Mouse (Mus musculus) layer of hippocampus, adult 8-10 months (tissue): Measurements from ENCODE around the gene Dthd1. TPM values are rescaled to one million over a fixed set of nuclear protein-coding genes. Genes with fewer than 3 reads are reported as not detected.

Source experiments
- DNase-seq, 2 experiments: peaks; one replicate each; pipeline ENCODE4 v3.0.0; 2022; ENCODE audit warnings: low spot score in 2 of 2
- total RNA-seq, 4 experiments: library from RNA; stranded (reverse); gene quantifications; 2 replicates each; pipeline ENCODE4 v1.2.4; 2022

Gene Dthd1
- total RNA-seq, result under 1 TPM in 3 of 4 experiments, not detected in 1; 0.12 to 0.40 (median 0.31) TPM

DNA sequence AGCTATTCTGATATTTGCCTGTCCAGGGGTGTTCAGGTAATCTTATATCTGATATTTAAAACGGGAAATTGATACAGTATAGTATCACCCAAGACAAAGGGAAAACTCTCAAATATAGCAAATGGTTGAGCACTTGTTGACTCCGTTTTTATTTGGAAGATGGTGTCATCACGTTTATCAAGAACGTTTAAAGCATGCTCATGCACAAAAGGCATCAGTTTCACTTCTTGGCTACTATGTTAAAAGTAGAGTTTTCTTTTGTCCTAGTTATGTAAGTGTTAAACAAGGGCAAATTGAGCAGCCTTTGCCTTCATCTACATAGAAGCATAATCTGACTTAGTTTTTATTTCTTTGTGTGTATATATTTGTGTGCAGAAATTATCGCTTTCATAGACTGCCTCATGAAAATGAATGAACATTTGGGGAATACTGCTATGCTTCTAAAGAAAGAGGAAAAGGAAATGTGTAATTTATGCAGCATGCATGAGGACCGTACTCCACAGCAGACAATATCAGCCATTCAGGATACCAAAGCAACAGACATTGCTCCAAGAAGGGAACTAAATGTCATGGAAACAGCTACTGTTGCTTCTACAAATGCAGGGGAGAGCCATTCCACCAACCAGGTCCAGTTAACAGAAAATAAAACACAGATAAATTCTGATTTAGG is at the start of gene Dthd1:
Gene Dthd1, plus strand, starts transcription at position 422 of the 670 bp plus-strand sequence.
- peak; percentile 4 to 19 for DNase-seq

DNA sequence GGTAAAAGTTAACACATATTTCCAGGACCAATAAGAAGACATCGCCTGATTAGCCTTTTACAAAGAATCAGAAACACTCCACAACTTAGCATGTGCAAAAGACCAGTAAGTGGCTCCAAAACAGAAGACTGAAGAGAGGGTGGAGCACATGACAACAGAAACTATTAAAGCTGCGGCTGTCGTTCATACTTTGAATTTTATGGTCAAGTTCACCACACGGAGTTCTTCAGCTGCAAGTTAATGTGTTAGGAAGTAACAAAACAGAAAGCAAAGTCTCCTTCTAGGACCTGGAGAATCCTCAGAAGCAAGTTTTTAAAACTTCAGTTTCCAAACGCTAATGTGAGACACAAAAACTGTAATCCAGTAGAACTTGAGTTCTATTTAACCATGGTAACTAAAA is 49.5 kb upstream of the Dthd1 start:
- DNase-seq, result no peak

DNA sequence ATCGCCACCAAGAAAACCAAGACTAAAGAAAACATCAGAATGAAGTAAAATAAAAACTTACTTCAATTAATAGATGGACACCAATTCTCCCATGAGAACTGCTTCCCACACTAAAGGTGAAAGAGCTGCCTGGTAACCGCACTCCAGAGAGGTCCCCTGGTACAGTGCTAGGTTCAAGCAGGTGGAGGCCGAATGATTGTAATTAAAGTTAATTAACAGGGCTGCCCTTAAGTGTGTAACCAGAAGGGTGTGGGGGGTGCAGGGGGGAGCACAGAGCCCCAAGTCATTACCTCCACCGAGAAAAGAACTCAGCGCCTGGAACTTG is 48.2 kb upstream of the Dthd1 start:
- no peak for DNase-seq

DNA sequence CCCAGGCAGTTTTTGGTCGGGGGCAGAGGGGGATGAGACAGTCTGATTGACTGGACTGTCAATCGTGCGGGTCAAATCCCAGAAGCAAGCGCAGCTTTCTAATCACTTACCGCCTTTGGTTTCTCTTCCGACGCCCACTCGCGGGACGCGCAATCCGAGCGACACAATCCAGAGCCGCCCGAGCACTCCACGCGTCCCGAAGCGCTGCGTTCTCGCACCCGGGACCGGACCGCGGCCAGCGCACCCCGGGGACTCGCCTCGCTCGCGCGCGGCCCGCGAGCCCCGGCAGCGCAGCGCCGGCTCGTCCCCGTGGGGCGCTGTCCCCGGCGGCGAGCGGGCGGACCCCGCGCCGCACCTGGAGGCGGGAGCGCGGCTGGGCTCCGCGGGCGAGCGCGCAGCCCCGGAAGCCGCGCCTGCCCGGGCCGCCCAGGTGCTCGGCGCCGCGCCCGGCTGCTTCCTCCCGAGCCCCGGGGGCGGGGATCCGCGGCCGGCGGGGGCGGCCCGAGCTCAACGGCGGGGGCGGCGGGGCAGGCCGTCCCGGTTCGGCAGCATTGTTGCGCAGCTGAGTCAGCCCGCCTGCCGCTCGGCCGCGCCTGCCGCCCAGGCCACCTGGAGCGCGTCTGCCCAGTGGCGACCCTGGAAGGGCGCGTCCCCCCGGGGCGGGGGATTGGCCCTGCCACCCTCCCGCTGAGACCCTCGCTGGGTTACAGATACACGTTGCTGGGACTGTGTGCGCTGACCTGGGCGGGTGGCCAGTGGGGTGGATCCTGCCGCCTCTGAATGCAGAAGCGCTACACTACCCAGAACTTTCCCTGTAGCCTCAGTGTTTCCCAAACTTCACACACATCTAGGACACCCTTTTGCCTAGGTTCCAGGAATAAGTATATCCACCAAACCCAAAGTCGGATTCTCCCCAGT is 47.6 kb upstream of the Dthd1 start, which contains the start of gene Arap2:
Gene Arap2, minus strand, starts transcription at position 376 of the 918 bp plus-strand sequence.
- DNase-seq, result peak; percentile 33 to 46

DNA sequence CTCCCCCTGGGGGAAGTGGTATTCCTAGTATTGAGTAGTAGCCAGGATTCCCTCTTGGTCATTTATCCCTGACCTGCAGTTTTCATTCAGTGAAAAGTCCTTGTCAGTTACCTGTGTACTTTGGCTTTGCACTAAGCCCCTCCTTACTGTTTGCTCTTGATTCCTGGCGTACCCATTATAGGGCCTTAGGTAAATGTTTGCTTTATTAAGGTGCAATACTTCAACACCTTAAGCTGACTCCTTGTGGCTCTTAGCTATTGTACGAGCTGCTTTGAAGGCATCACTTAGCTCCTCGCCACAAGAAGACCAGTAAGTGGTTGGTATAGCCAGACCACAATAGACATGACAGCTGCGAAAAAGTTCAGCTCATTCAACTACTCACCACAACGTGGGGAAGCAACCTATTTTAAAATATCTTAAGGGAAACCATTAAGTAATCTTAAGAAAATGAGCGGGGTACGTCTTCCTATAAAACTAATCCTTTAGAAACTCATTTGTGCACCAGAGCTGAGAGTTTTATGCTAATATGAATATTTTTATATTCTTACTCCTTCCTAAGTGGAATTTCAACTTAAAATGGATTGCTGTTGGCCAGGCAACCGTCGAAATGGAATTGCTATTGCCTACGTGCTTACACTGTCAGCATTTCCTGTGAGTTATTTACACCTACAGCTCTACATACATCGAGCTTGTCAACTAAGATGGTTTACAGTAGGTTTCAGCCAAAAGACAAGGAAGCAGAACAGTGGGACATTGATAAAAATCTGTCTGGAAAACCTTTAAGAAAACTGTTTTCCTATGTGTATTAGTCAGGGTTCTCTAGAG is 41.6 kb upstream of the Dthd1 start:
- DNase-seq, result no peak

DNA sequence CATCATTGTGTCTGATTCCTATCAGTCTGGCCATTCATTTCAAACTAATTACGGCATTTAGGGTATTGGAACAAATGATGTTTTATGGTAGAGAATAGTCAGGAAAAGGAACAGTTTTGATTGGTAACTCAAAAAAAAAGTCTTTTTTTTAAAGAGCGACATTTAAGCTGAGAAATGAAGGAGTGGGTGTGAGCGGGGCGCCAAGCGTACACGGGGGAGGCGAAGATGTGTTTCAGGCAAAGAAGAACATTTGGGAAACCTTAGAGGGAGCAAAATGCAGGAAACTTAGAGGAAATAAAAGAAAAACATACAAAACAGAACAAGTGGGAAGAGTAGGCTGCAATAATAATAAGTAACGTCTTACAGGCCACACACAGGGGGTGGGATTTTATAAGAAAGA is 35.8 kb upstream of the Dthd1 start:
- no peak for DNase-seq

DNA sequence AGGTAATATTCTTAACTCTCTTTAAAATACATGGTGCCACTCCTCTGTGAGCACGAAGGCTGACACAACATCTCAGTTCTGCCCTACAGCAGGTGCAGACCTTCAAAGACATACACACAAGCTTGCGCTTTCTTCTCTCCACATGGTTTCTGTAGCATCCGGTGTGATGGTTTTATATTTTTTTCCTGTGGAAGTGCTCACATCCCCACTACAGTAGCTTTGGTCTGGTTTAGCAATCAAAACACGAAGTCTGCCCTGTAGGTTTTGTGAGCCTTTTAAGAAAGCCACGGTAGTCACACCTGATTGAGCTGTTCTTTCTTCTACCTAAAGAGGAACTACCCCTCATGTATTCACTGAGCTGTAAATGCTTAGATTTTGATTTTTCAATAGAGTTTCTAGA is 34.9 kb upstream of the Dthd1 start:
- no peak for DNase-seq

DNA sequence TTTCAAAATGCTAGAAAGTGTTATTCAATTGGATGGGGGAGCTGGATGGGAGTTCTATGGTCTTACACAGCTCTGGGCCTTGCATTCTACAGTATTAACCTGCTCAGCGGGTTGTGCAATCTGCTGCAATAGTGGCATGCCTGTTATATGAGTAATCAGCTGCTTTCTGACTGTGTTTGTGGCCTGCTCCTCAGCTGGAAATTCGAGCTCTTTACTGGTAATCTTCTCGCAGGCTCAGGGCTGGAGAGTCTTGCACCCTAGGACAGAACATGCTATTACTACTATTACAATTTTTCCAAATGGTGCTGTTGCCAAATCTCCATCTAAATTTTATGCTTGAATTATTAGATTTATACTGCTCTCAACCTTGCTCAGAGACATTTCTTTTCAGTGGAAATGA is 26.8 kb upstream of the Dthd1 start:
- no peak for DNase-seq

DNA sequence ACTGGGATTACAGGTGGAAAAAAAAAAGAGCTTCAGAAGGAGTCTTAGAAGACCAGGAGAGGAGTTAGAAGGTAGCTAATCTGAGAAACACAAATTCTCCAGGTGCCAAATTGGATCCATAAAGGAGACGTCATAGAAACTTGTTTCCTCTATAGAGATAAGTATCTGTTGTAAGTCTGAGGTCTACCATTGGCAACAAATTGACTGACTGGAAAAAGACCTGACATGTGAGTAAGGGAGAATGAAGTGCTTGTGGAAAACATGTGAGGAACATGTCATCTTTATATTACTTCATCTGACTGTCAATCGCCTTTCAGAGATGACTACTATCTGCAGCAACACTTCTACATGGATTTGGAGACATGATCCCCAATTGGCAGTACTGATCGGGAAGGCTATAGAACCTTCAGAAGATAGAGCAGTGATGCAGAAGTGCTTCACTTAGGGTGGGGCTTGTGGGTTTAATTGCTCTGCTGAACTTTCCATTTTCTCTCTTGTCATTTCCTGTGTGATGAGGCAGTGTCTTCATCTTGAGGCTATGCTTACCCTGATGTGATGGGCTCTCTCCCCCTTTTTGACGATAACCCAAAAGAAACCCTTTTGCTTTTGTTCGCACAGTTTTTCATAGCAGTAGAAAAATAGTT is 22.6 kb upstream of the Dthd1 start:
- no peak for DNase-seq

DNA sequence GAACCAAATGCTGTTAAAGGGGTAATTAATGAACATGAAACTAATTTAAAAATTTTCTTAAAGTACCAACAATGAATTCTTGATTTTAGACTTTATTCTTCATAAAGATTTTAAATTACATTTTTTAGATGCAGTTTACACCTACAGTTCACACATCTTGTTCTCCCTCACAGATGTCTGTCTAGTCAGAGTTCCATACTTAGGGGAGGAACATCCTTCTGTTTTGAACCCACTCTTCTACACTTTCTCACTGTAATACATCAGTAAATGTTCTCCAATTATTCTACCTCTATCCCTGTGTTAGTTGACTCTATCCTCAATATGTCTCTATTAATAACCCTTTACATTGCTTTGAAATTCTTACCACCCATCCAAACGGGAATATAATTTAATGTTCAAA is 20.8 kb upstream of the Dthd1 start:
- no peak for DNase-seq

DNA sequence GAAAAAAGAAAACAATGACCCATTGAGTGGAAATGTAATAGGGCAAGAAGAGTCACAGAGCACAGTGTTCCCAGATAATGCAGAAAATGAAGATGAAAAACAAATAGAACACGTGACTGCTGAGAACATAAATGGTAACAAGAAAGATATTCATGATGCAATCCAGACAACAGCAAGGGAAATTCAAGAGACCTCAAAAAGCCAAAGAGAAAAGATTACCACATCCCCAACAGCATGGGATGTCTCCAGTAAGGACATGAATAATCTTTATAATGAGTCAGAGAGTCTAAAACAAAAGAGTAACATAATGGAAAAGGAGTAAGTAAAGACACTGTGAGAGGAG is 420 bp downstream of the Dthd1 start:
- DNase-seq, result no peak

DNA sequence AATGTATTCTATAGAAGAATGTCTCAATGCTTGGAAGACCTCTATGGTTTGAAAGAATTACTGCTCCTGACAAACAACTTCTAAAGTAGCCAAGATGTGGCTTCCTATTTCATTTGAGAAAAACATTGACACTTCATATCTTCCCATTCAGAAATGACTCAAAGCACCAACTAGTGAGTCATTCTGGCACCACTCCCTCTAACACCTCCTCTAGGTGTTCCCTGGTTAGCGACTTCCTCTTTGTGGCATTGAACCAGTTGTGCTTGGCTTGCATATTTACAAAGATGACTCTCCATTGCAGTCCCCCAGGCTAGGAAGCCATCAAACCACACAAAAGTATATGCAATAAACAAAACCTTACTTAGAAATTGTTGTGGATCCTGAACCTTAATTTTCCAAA is 2.1 kb downstream of the Dthd1 start:
- DNase-seq, result no peak

DNA sequence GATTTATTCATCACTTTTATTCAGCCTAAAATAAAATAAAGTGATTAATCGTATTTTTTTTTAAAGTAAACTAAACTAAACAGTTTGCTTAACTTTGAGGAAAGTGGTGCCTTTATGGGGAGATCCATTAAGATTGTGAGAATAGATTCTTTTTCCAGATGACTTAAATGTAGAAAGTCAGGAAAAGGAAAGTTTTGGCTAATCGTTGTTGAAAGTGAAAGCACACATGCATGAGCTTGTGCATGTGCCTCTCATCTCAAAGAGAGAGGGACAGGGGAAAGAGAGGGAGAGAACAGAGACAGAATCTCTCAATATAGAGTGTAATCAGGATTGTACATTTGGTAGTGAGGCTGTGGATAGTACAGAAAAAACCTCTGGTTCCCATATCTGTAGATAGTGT is 5.9 kb downstream of the Dthd1 start:
- DNase-seq, result no peak

DNA sequence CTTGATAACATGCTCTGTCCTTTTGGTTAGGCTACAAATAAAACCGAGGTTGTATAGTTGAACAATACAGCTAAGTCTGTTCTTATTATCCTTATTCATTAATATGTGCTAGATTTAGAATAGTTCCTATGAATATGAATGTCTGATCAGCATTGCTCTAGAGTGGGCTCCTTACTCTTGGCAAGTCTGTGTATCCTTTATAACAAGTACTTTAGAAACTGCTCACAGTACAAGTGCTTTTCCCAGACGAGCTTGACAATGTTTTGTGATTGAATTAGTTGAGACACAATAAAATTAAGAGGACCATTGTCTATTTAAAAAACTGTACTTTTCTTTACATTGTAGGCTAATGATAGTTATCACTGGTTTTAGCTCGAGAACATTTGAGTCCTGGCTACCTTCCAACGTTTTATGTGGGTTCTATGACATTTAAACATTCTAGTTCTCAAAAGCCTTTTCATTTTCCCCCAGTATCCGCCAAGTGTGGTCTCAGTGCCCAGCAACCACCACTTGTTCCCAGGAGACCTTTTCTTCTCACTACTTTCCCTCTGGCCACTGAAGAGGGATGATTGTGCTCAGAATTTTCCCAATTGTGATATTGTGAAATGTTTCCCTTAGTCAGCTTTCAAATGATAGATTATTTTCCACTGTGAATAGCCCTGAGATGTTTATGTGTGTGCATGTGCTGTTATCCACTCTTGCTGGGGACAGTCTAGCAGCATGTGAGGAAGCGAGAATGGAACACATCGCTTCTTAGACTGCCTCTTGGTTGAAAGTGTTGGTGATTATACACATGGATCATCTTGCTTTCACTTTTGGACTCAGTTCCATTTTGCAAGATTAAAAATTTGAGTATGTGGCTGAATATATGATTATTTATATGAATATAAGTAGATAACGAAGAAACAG is 7.0 kb downstream of the Dthd1 start:
- peak in 1 of 2 experiments; percentile 7 for DNase-seq

DNA sequence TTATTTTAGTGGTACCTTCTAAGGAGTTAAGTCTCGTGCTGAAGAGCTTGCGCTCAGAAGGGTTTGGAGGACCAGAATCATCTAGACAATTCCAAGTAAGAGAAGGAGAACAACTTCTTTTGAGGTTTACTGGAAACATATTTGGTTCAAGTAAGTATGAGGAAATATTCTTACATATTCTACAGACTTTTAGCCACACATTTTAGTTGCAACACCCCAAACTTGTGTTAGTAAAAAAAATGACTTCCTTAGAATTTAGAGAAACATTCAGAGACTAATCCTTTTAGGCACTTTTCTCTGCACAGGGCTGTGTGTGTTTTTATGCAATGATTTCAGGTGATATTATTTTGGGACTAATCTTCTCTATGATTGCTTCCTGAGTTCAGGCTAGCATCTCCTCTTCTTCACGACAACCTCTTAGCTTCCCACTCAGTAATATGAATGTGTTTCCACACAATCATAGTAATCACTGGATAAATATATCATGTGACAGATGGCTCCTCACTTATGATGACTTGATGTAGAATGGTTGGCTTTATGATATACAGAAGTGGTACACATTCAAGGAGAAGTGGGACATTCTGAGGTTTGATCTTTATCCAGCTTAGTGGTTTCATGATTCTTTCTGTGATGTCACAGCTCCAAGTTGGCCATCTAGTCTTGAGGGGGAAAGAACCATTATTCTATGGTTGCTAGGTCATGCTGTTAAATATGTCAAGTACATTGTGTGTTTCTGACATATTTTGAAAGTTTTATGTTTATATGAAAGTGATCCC is 29.5 kb downstream of the Dthd1 start:
- no peak for DNase-seq

DNA sequence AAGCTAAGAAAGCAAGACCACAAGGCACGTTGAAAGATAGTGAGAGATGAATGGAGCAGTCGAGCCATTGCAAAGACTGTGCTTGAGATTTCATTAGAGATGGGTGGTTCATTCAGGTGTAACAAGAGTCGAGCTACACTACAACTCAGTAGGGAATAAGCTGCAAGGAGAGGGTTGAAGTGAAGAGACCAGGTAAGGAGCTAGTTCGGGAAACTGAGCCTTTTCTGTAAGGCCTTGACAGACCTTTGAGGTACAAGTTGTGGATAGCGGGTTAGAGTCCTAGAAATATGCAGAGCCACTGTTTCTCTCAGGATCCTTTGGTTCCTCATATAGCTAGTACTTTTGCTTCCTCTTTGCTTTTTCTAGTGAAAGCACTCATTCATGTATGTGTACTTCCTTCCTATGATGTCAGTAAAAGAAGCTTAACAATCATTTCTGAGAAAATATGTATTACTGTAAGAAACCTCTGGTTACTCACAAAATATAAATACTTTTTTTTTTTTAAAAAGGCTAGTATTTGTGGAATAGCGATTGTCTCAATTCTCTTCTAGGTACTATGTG is 33.0 kb downstream of the Dthd1 start:
- no peak for DNase-seq

DNA sequence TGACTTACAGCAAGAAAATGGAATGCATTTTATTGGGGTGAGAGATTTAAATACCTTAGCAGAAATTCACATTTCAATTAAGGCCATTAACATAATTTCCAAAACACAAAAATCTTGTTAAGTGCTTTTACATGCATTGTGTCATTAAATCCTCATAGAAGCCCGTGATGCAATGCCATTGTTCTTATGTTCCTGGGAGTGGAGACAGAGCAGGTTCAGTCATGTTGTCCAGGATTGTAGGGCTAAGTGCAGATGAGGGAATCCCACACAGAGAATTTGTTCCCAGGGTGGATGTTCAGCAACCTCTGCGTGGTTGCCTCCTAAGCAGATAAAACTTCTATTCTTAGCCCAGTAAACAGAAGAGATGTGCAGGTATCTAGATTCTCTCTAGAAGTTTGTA is 37.7 kb downstream of the Dthd1 start:
- no peak for DNase-seq

DNA sequence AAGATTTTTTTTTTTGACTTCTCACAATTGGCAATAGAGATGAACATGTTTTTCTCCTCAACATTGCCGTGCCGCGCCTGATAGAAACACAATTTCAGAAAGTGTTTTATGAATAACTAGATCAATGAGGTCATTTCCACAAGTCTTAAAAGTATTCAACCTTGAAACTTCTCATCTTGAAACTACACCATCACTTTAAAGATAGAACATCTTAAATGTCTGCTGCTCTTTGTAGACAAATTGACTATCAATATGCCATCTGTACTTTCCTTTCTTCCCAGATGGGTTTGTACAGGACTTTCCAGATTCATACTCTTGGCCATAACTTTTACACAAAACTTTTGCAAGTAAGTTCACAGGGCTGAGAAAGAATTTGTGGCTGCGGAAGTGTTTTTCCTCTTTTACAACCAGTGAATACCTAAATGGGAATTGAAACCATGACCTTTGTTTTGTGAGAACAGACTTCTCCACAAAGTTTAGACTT is 40.8 kb downstream of the Dthd1 start:
- no peak for DNase-seq

DNA sequence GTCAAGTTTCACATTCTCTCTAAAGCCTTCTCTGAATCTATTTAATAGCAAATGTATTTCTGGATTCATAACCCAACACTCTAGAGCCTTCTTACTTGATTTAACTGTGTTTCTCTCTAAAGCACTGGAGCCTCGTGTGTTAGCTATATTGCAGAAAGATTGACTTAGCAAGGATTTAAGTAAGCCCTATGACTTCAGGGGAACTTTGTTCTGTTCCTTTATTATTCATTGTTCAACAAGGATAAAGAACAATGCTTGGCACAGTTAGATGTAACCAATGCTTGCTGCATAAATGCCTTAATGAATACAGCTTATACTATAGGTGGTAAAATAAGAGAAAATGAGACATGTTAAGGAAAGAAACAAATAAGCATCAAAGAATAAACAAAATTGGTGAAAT is 43.9 kb downstream of the Dthd1 start:
- DNase-seq, result no peak
